Mouse (Mus musculus) heart, postnatal 0 days (tissue): ENCODE results near the gene Kif7. TPM values are rescaled to one million over a fixed set of nuclear protein-coding genes. Genes with fewer than 3 reads are reported as not detected.

Source experiments
- ATAC-seq: fragments of 200-750 bp; cut with Nextera tagmentation; 2 replicates; pipeline ENCODE4 v1.8.0; 2017; ENCODE audit warnings: low read depth, moderate number of reproducible peaks, moderate library complexity; ENCODE audit not compliant: insufficient read depth
- DNase-seq: peaks from one replicate; pipeline ENCODE4 v3.0.0-alpha.2; 2016; ENCODE audit warnings: low spot score
- H3K27ac ChIP-seq: fragments of 300-500 bp; sonication (generic); 2 replicates; pipeline ENCODE4 v1.5.1; 2014; ENCODE audit warnings: low read depth, mild to moderate bottlenecking
- H3K27me3 ChIP-seq: fragments of 300-500 bp; sonication (generic); 2 replicates; pipeline ENCODE4 v1.6.1; 2014; ENCODE audit warnings: low read length, mixed read lengths; ENCODE audit not compliant: control insufficient read depth, insufficient read depth
- H3K36me3 ChIP-seq: fragments of 300-500 bp; sonication (generic); replicated peaks from 2 replicates; pipeline ENCODE4 v1.6.1; 2014; ENCODE audit warnings: low read length, mixed read lengths; ENCODE audit not compliant: control insufficient read depth, insufficient read depth
- H3K4me1 ChIP-seq: fragments of 300-500 bp; sonication (generic); 2 replicates; pipeline ENCODE4 v1.6.1; 2014; ENCODE audit warnings: antibody characterized with exemption; ENCODE audit not compliant: control insufficient read depth, insufficient read depth
- H3K4me2 ChIP-seq: fragments of 300-500 bp; sonication (generic); 2 replicates; pipeline ENCODE4 v1.6.1; 2014; ENCODE audit warnings: low read depth, mild to moderate bottlenecking, low read length, moderate library complexity
- H3K4me3 ChIP-seq: fragments of 300-500 bp; sonication (generic); 2 replicates; pipeline ENCODE4 v1.5.1; 2014; ENCODE audit warnings: low read depth, low read length
- H3K9ac ChIP-seq: fragments of 300-500 bp; sonication (generic); replicated peaks from 2 replicates; pipeline ENCODE4 v1.6.1; 2014; ENCODE audit warnings: low read depth, low read length, mixed read lengths
- H3K9me3 ChIP-seq: fragments of 300-500 bp; sonication (generic); replicated peaks from 2 replicates; pipeline ENCODE4 v1.6.1; 2016; ENCODE audit warnings: low read length; ENCODE audit not compliant: control insufficient read depth
- CTCF ChIP-seq: IDR thresholded peaks from 2 replicates; pipeline ENCODE4 v1.5.1; 2016; ENCODE audit warnings: antibody characterized with exemption, control low read depth, low read depth
- EP300 ChIP-seq: IDR thresholded peaks from 2 replicates; pipeline ENCODE4 v1.6.1; 2016; ENCODE audit warnings: antibody characterized with exemption, low read depth
- WGBS: fragments of 180-500 bp; shearing (Covaris S2); extraction: QIAGEN DNeasy Blood & Tissue Kit; methylation state at CpG from one replicate; pipeline ENCODE4 v1.1.7; 2014; 5-methylcytosine and 5-hydroxymethylcytosine counted together
- polyA plus RNA-seq: library from polyadenylated mRNA; unstranded; fragments of >200 nt; fragmentation: Nextera tagmentation; extraction: Ambion mirVana; gene quantifications from 2 replicates; pipeline ENCODE4 v1.2.1, GENCODE M21; 2015
- total RNA-seq: library from RNA; depleted of rRNA; stranded (reverse); fragments of >200 nt; gene quantifications from 2 replicates; pipeline ENCODE4 v1.2.3, GENCODE M21; 2014; ENCODE audit warnings: low replicate concordance

Kif7 gene
- total and polyA plus RNA-seq, 2 experiments from 2014 or later: 0.92 to 1.7 TPM

GRCm38 (mm10) chr7:79742659-79743536, 27.4 kb upstream of the Kif7 start, which contains the start of the genes Pex11a and Wdr93:
Gene Pex11a, minus strand, starts transcription at chr7:79743131.
Gene Wdr93, plus strand, starts transcription at chr7:79743163.
- no peaks in the 10 kb centered on the region for H3K27me3 ChIP-seq
- no peak within 1 kb of the TSS for H3K27ac ChIP-seq
- peak; percentile 85 for DNase-seq
- TF ChIP-seq CTCF: no peak
- TF ChIP-seq EP300: no peak
- H3K4me3 ChIP-seq: peak within 1 kb of the TSS; percentile 73
- peak within 1 kb of the TSS; percentile 94 for H3K4me2 ChIP-seq
- no peaks in the 10 kb centered on the region for H3K36me3 ChIP-seq
- peak; percentile 95 for ATAC-seq
- peaks cover 12% of the 10 kb centered on the region; the same call in 1 of the 2 replicates for H3K4me1 ChIP-seq
- H3K9me3 ChIP-seq: no peaks in the 10 kb centered on the region
- WGBS: 3% methylated on average over 46 of the region's 46 CpGs
- peak within 1 kb of the TSS; percentile 61 for H3K9ac ChIP-seq

- Histone ChIP-seq H3K4me3 (peak overlapping the region; percentile 73), H3K9me3 (no peaks in the 10 kb centered on the region), H3K9ac (peak overlapping the region; percentile 61), H3K4me1 (peaks cover 12% of the 10 kb centered on the region; the same call in 1 of the 2 replicates), H3K4me2 (peak overlapping the region; percentile 94), H3K36me3 (no peaks in the 10 kb centered on the region), H3K27me3 (no peaks in the 10 kb centered on the region), H3K27ac (no peak overlapping the region)
- DNase-seq (no peak), ATAC-seq (no peak)
- 21% methylated on average over 11 of the region's 11 CpGs for WGBS
- TF ChIP-seq EP300 (no peak), CTCF (no peak)
Measured at GRCm38 (mm10) chr7:79742277-79742658, 26.7 kb upstream of the Kif7 start.

- TF ChIP-seq CTCF (no peak), EP300 (no peak)
- no peak overlapping the region for H3K4me3 ChIP-seq
- 77% methylated on average over 4 of the region's 4 CpGs for WGBS
- DNase-seq: no peak
- peaks cover 12% of the 10 kb centered on the region; the same call in 1 of the 2 replicates for H3K4me1 ChIP-seq
- no peaks in the 10 kb centered on the region for H3K27me3 ChIP-seq
- H3K9me3 ChIP-seq: no peaks in the 10 kb centered on the region
- 0 out of 2 replicates have a peak, but pooled peaks cover 3% of the 10 kb centered on the region for H3K36me3 ChIP-seq
- H3K9ac ChIP-seq: no peak overlapping the region
- no peak overlapping the region for H3K4me2 ChIP-seq
- no peak overlapping the region for H3K27ac ChIP-seq
- no peak for ATAC-seq
Measured at GRCm38 (mm10) chr7:79740279-79740678, 24.8 kb upstream of the Kif7 start.

DNA sequence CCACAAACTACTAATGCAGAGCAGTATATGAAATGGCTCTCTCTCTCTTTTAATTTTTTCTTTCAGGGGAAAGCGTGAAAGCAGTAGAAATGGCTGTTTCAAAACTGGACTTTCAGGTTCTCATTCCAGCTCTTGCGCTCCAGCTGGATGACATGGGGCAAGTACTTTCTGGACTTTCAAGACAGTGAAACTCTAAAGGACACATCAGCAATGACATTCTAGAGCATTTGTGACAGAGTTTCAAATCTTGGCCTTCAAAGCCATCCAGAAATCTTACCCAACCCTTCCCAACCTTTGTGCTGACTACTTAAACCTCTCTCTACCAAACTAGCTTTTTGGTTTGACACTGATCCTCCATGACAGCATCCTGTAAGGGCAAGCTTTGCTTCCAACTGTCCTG, 23.4 kb upstream of the Kif7 start:
- Histone ChIP-seq H3K4me3 (no peak overlapping the region), H3K4me2 (no peak overlapping the region), H3K27me3 (no peaks in the 10 kb centered on the region), H3K36me3 (0 out of 2 replicates have a peak, but pooled peaks cover 3% of the 10 kb centered on the region), H3K9me3 (no peaks in the 10 kb centered on the region), H3K4me1 (peaks cover 12% of the 10 kb centered on the region; the same call in 1 of the 2 replicates), H3K27ac (no peak overlapping the region), H3K9ac (no peak overlapping the region)
- WGBS: 99% methylated on average over 2 of the region's 2 CpGs
- ATAC-seq (no peak), DNase-seq (no peak)
- TF ChIP-seq CTCF: no peak
- no peak for TF ChIP-seq EP300

DNA sequence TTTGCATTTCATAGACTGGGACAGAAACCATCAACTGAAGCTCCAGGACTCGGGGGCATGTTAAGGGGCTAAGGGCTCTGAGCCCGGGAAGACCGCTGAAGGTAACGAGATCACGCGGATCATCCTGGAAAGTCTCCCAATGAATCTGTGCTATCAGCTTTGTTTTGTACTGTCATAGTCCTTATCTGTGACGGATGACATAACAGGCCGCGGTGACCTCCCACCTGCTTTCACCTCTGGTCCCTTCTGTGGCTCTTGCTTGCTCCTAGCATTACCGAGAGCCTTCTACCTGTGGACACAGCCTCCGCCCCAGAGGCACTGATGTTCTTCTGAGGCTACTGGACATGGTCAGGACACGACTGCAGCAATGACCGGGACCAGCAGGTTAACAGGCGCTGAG, 21.0 kb upstream of the Kif7 start:
- WGBS: 80% methylated on average over 14 of the region's 14 CpGs
- no peak overlapping the region for H3K9ac ChIP-seq

More for the DNA sequence above, 21.0 kb upstream of the Kif7 start:
- peaks cover 4% of the 10 kb centered on the region; the same call in 1 of the 2 replicates for H3K27me3 ChIP-seq
- ATAC-seq (no peak), DNase-seq (no peak)
- no peaks in the 10 kb centered on the region for H3K4me1 ChIP-seq
- no peaks in the 10 kb centered on the region for H3K9me3 ChIP-seq
- no peak overlapping the region for H3K4me2 ChIP-seq
- H3K36me3 ChIP-seq: 0 out of 2 replicates have a peak, but pooled peaks cover 3% of the 10 kb centered on the region
- H3K4me3 ChIP-seq: no peak overlapping the region
- no peak overlapping the region for H3K27ac ChIP-seq
- TF ChIP-seq CTCF (no peak), EP300 (no peak)
